Mouse (Mus musculus) neural tube, embryonic 15.5 days (tissue): ENCODE data around the gene Tmod1. TPM values are rescaled to one million over a fixed set of nuclear protein-coding genes. Genes with fewer than 3 reads are reported as not detected.

ENCODE experiments used
- ATAC-seq: fragments of 200-750 bp; cut with Nextera tagmentation; 2 replicates; pipeline ENCODE4 v1.8.0; 2017; ENCODE audit warnings: mild to moderate bottlenecking, moderate TSS enrichment, moderate library complexity; ENCODE audit not compliant: low FRiP score
- H3K27ac ChIP-seq: fragments of 300-500 bp; sonication (generic); replicated peaks from 2 replicates; pipeline ENCODE4 v1.5.1; 2015; ENCODE audit warnings: mild to moderate bottlenecking, inconsistent platforms
- H3K27me3 ChIP-seq: fragments of 300-500 bp; sonication (generic); replicated peaks from 2 replicates; pipeline ENCODE4 v1.6.1; 2015; ENCODE audit warnings: inconsistent platforms
- H3K36me3 ChIP-seq: fragments of 300-500 bp; sonication (generic); 2 replicates; pipeline ENCODE4 v1.6.1; 2015; ENCODE audit warnings: inconsistent platforms
- H3K4me1 ChIP-seq: fragments of 300-500 bp; sonication (generic); 2 replicates; pipeline ENCODE4 v1.6.1; 2015; ENCODE audit warnings: inconsistent platforms
- H3K4me2 ChIP-seq: fragments of 300-500 bp; sonication (generic); 2 replicates; pipeline ENCODE4 v1.6.1; 2015; ENCODE audit warnings: inconsistent platforms, mild to moderate bottlenecking, moderate library complexity
- H3K4me3 ChIP-seq: fragments of 300-500 bp; sonication (generic); replicated peaks from 2 replicates; pipeline ENCODE4 v1.5.1; 2015; ENCODE audit warnings: mild to moderate bottlenecking, inconsistent platforms
- H3K9ac ChIP-seq: fragments of 300-500 bp; sonication (generic); replicated peaks from 2 replicates; pipeline ENCODE4 v1.6.1; 2015; ENCODE audit warnings: mild to moderate bottlenecking, inconsistent platforms
- H3K9me3 ChIP-seq: fragments of 300-500 bp; sonication (generic); replicated peaks from 2 replicates; pipeline ENCODE4 v1.6.1; 2016; ENCODE audit warnings: inconsistent platforms
- WGBS: fragments of 180-500 bp; shearing (Covaris S2); methylation state at CpG from one replicate; pipeline ENCODE4 v1.1.7; 2015; ENCODE audit warnings: mixed read lengths; 5-methylcytosine and 5-hydroxymethylcytosine counted together
- polyA plus RNA-seq: library from polyadenylated mRNA; unstranded; fragments of >200 nt; fragmentation: Nextera tagmentation; extraction: Ambion mirVana; gene quantifications from 2 replicates; pipeline ENCODE4 v1.2.1, GENCODE M21; 2015

Tmod1 gene
- polyA plus RNA-seq, 1 experiment from 2014 or later = 3.5 TPM

GRCm38 (mm10) chr4:46061259-46061962, 22.7 kb downstream of the Tmod1 start:
- WGBS = 80% methylated on average over 12 of the region's 12 CpGs
- H3K4me1 ChIP-seq = no peaks in the 10 kb centered on the region
- H3K27me3 ChIP-seq = no peaks in the 10 kb centered on the region
- no peak overlapping the region for H3K4me3 ChIP-seq
- no peak for ATAC-seq
- no peak overlapping the region for H3K27ac ChIP-seq
- H3K9ac ChIP-seq = no peak overlapping the region
- H3K4me2 ChIP-seq = no peak overlapping the region
- H3K36me3 ChIP-seq = no peaks in the 10 kb centered on the region
- H3K9me3 ChIP-seq = 0 out of 2 replicates have a peak, but pooled peaks cover 3% of the 10 kb centered on the region

GRCm38 (mm10) chr4:46063841-46064240, 25.1 kb downstream of the Tmod1 start:
- Histone ChIP-seq H3K4me3 (no peak overlapping the region), H3K4me2 (no peak overlapping the region), H3K27ac (no peak overlapping the region), H3K9me3 (no peaks in the 10 kb centered on the region), H3K27me3 (no peaks in the 10 kb centered on the region), H3K4me1 (no peaks in the 10 kb centered on the region), H3K36me3 (no peaks in the 10 kb centered on the region), H3K9ac (no peak overlapping the region)
- no peak for ATAC-seq
- WGBS = 86% methylated on average over 4 of the region's 4 CpGs

- 59% methylated on average over 8 of the region's 8 CpGs for WGBS
- ATAC-seq = no peak
- no peak overlapping the region for H3K4me3 ChIP-seq
- no peak overlapping the region for H3K27ac ChIP-seq
- no peaks in the 10 kb centered on the region for H3K36me3 ChIP-seq
- H3K4me1 ChIP-seq = no peaks in the 10 kb centered on the region
- H3K9me3 ChIP-seq = no peaks in the 10 kb centered on the region
- H3K9ac ChIP-seq = no peak overlapping the region
- H3K4me2 ChIP-seq = no peak overlapping the region
- no peaks in the 10 kb centered on the region for H3K27me3 ChIP-seq
Measured at GRCm38 (mm10) chr4:46064263-46064662, 25.5 kb downstream of the Tmod1 start.

- 72% methylated on average over 3 of the region's 3 CpGs for WGBS
- no peaks in the 10 kb centered on the region for H3K36me3 ChIP-seq
- no peak overlapping the region for H3K27ac ChIP-seq
- H3K9ac ChIP-seq = no peak overlapping the region
- no peak for ATAC-seq
- H3K27me3 ChIP-seq = no peaks in the 10 kb centered on the region
- 0 out of 2 replicates have a peak, but pooled peaks cover 1% of the 10 kb centered on the region for H3K4me1 ChIP-seq
- no peaks in the 10 kb centered on the region for H3K9me3 ChIP-seq
- no peak overlapping the region for H3K4me2 ChIP-seq
- H3K4me3 ChIP-seq = no peak overlapping the region
Measured at GRCm38 (mm10) chr4:46064961-46065360, 26.2 kb downstream of the Tmod1 start.

GRCm38 (mm10) chr4:46065695-46066340, 27.1 kb downstream of the Tmod1 start:
- no peak overlapping the region for H3K27ac ChIP-seq
- H3K4me2 ChIP-seq = no peak overlapping the region
- WGBS = 84% methylated on average over 8 of the region's 8 CpGs
- no peaks in the 10 kb centered on the region for H3K9me3 ChIP-seq
- H3K36me3 ChIP-seq = no peaks in the 10 kb centered on the region
- no peak overlapping the region for H3K4me3 ChIP-seq
- H3K27me3 ChIP-seq = no peaks in the 10 kb centered on the region
- H3K9ac ChIP-seq = no peak overlapping the region
- 0 out of 2 replicates have a peak, but pooled peaks cover 3% of the 10 kb centered on the region for H3K4me1 ChIP-seq
- no peak for ATAC-seq

- no peak overlapping the region for H3K4me2 ChIP-seq
- H3K4me1 ChIP-seq = 0 out of 2 replicates have a peak, but pooled peaks cover 3% of the 10 kb centered on the region
- no peak overlapping the region for H3K9ac ChIP-seq
- no peak for ATAC-seq
- no peaks in the 10 kb centered on the region for H3K9me3 ChIP-seq
- H3K36me3 ChIP-seq = no peaks in the 10 kb centered on the region
- no peak overlapping the region for H3K27ac ChIP-seq
- 83% methylated on average over 3 of the region's 3 CpGs for WGBS
- no peaks in the 10 kb centered on the region for H3K27me3 ChIP-seq
- no peak overlapping the region for H3K4me3 ChIP-seq
Measured at GRCm38 (mm10) chr4:46068060-46068459, 29.3 kb downstream of the Tmod1 start.

GRCm38 (mm10) chr4:46068573-46068972, 29.8 kb downstream of the Tmod1 start:
- ATAC-seq = no peak
- WGBS = 41% methylated on average over 1 of the region's 1 CpGs
- Histone ChIP-seq H3K4me1 (0 out of 2 replicates have a peak, but pooled peaks cover 3% of the 10 kb centered on the region), H3K36me3 (no peaks in the 10 kb centered on the region), H3K9me3 (no peaks in the 10 kb centered on the region), H3K4me3 (no peak overlapping the region), H3K27me3 (no peaks in the 10 kb centered on the region), H3K4me2 (no peak overlapping the region), H3K9ac (no peak overlapping the region), H3K27ac (no peak overlapping the region)

GRCm38 (mm10) chr4:46069851-46070482, 31.2 kb downstream of the Tmod1 start:
- Histone ChIP-seq H3K36me3 (no peaks in the 10 kb centered on the region), H3K4me1 (0 out of 2 replicates have a peak, but pooled peaks cover 3% of the 10 kb centered on the region), H3K9me3 (no peaks in the 10 kb centered on the region), H3K4me2 (no peak overlapping the region), H3K9ac (no peak overlapping the region), H3K27ac (no peak overlapping the region), H3K4me3 (no peak overlapping the region), H3K27me3 (no peaks in the 10 kb centered on the region)
- whole genome bisulfite sequencing = 43% methylated on average over 6 of the region's 6 CpGs
- ATAC-seq = no peak

GRCm38 (mm10) chr4:46072631-46073030, 33.9 kb downstream of the Tmod1 start:
- H3K9me3 ChIP-seq = no peaks in the 10 kb centered on the region
- H3K9ac ChIP-seq = no peak overlapping the region
- H3K4me1 ChIP-seq = 0 out of 2 replicates have a peak, but pooled peaks cover 3% of the 10 kb centered on the region
- no peaks in the 10 kb centered on the region for H3K27me3 ChIP-seq
- WGBS = 91% methylated on average over 6 of the region's 6 CpGs
- no peak overlapping the region for H3K4me3 ChIP-seq
- no peak overlapping the region for H3K27ac ChIP-seq
- ATAC-seq = no peak
- no peak overlapping the region for H3K4me2 ChIP-seq
- H3K36me3 ChIP-seq = no peaks in the 10 kb centered on the region

GRCm38 (mm10) chr4:46073736-46074135, 35.0 kb downstream of the Tmod1 start:
- 53% methylated on average over 4 of the region's 4 CpGs for WGBS
- no peak for ATAC-seq
- Histone ChIP-seq H3K4me2 (no peak overlapping the region), H3K9me3 (no peaks in the 10 kb centered on the region), H3K27me3 (no peaks in the 10 kb centered on the region), H3K4me1 (0 out of 2 replicates have a peak, but pooled peaks cover 3% of the 10 kb centered on the region), H3K36me3 (no peaks in the 10 kb centered on the region), H3K27ac (no peak overlapping the region), H3K9ac (no peak overlapping the region), H3K4me3 (no peak overlapping the region)

GRCm38 (mm10) chr4:46075664-46076063, 36.9 kb downstream of the Tmod1 start:
- no peak for ATAC-seq
- WGBS = 92% methylated on average over 3 of the region's 3 CpGs

GRCm38 (mm10) chr4:46076892-46077291, 38.2 kb downstream of the Tmod1 start:
- Histone ChIP-seq H3K4me3 (no peak overlapping the region), H3K27me3 (no peaks in the 10 kb centered on the region), H3K9me3 (no peaks in the 10 kb centered on the region), H3K4me2 (no peak overlapping the region), H3K9ac (no peak overlapping the region), H3K27ac (no peak overlapping the region), H3K36me3 (no peaks in the 10 kb centered on the region), H3K4me1 (no peaks in the 10 kb centered on the region)
- no peak for ATAC-seq
- 57% methylated on average over 2 of the region's 2 CpGs for WGBS

More at GRCm38 (mm10) chr4:46075664-46076063, 36.9 kb downstream of the Tmod1 start:
- H3K4me2 ChIP-seq = no peak overlapping the region
- no peaks in the 10 kb centered on the region for H3K36me3 ChIP-seq
- no peak overlapping the region for H3K4me3 ChIP-seq
- H3K27ac ChIP-seq = no peak overlapping the region
- no peaks in the 10 kb centered on the region for H3K4me1 ChIP-seq
- no peaks in the 10 kb centered on the region for H3K9me3 ChIP-seq
- no peak overlapping the region for H3K9ac ChIP-seq
- H3K27me3 ChIP-seq = no peaks in the 10 kb centered on the region
